Mouse (Mus musculus): ENCODE results near the gene Vrk2. TPM values are rescaled to one million over a fixed set of nuclear protein-coding genes. Genes with fewer than 3 reads are reported as not detected.
A peak's percentile ranks its signal among the peaks of the same experiment; 100 is the strongest.

Vrk2 gene
- 9.0 and 15.0 TPM in 2 replicates for polyA plus RNA-seq (2012; ENCODE audit: insufficient read depth, insufficient read length, missing spikeins)

- H3K27ac ChIP-seq (replicated peaks; ENCODE audit: low read depth, low read length), result peak within 1 kb of the TSS; percentile 46
- peak within 1 kb of the TSS; percentile 79 for H3K4me3 ChIP-seq (ENCODE audit: insufficient read depth, low read depth, low read length)
- no peaks in the 10 kb centered on the region; the same call in 1 of the 2 replicates for H3K4me1 ChIP-seq (ENCODE audit: control insufficient read depth, insufficient read depth, insufficient read length, low read length)
These were observed at the start of gene Vrk2, which contains the start of gene Gm6899 for GRCm38 (mm10) chr11:26593061-26594059. TSS of gene Vrk2 (minus strand) at chr11:26593999. TSS of gene Gm6899 (plus strand) at chr11:26593241.

- Histone ChIP-seq H3K4me1 (ENCODE audit: control insufficient read depth, insufficient read depth, insufficient read length, low read length) (no peaks in the 10 kb centered on the region), H3K4me3 (ENCODE audit: insufficient read depth, low read depth, low read length) (no peak overlapping the region), H3K27ac (replicated peaks; ENCODE audit: low read depth, low read length) (no peak overlapping the region)
These were observed 48.3 kb upstream of the Vrk2 start for GRCm38 (mm10) chr11:26642141-26642540.

- H3K4me3 ChIP-seq (ENCODE audit: insufficient read depth, low read depth, low read length), result no peak overlapping the region
- H3K27ac ChIP-seq (replicated peaks; ENCODE audit: low read depth, low read length), result no peak overlapping the region; the same call in 1 of the 2 replicates
These were observed 46.6 kb upstream of the Vrk2 start for GRCm38 (mm10) chr11:26640314-26640785.

GRCm38 (mm10) chr11:26636239-26636638 is 42.4 kb upstream of the Vrk2 start:
- H3K4me3 ChIP-seq (ENCODE audit: insufficient read depth, low read depth, low read length), result no peak overlapping the region
- no peaks in the 10 kb centered on the region for H3K4me1 ChIP-seq (ENCODE audit: control insufficient read depth, insufficient read depth, insufficient read length, low read length)
- H3K27ac ChIP-seq (replicated peaks; ENCODE audit: low read depth, low read length), result no peak overlapping the region

More at GRCm38 (mm10) chr11:26640314-26640785, 46.6 kb upstream of the Vrk2 start:
- H3K4me1 ChIP-seq (ENCODE audit: control insufficient read depth, insufficient read depth, insufficient read length, low read length), result no peaks in the 10 kb centered on the region

- no peak overlapping the region for H3K4me3 ChIP-seq (ENCODE audit: insufficient read depth, low read depth, low read length)
- no peaks in the 10 kb centered on the region for H3K4me1 ChIP-seq (ENCODE audit: control insufficient read depth, insufficient read depth, insufficient read length, low read length)
These were observed 28.9 kb upstream of the Vrk2 start for GRCm38 (mm10) chr11:26622727-26623126.

GRCm38 (mm10) chr11:26618475-26619223 is 24.9 kb upstream of the Vrk2 start:
- Histone ChIP-seq H3K27ac (replicated peaks; ENCODE audit: low read depth, low read length) (no peak overlapping the region), H3K4me1 (ENCODE audit: control insufficient read depth, insufficient read depth, insufficient read length, low read length) (no peaks in the 10 kb centered on the region), H3K4me3 (ENCODE audit: insufficient read depth, low read depth, low read length) (no peak overlapping the region)

More at GRCm38 (mm10) chr11:26622727-26623126, 28.9 kb upstream of the Vrk2 start:
- H3K27ac ChIP-seq (replicated peaks; ENCODE audit: low read depth, low read length), result no peak overlapping the region

- no peak overlapping the region for H3K27ac ChIP-seq (replicated peaks; ENCODE audit: low read depth, low read length)
- H3K4me3 ChIP-seq (ENCODE audit: insufficient read depth, low read depth, low read length), result no peak overlapping the region
These were observed 15.0 kb upstream of the Vrk2 start for GRCm38 (mm10) chr11:26608795-26609194.

GRCm38 (mm10) chr11:26604061-26604655 is 10.4 kb upstream of the Vrk2 start:
- Histone ChIP-seq H3K4me1 (ENCODE audit: control insufficient read depth, insufficient read depth, insufficient read length, low read length) (no peaks in the 10 kb centered on the region), H3K27ac (replicated peaks; ENCODE audit: low read depth, low read length) (no peak overlapping the region)

More at GRCm38 (mm10) chr11:26608795-26609194, 15.0 kb upstream of the Vrk2 start:
- no peaks in the 10 kb centered on the region for H3K4me1 ChIP-seq (ENCODE audit: control insufficient read depth, insufficient read depth, insufficient read length, low read length)

GRCm38 (mm10) chr11:26601571-26602175 is 7.9 kb upstream of the Vrk2 start:
- Histone ChIP-seq H3K4me3 (ENCODE audit: insufficient read depth, low read depth, low read length) (no peak overlapping the region), H3K4me1 (ENCODE audit: control insufficient read depth, insufficient read depth, insufficient read length, low read length) (no peaks in the 10 kb centered on the region), H3K27ac (replicated peaks; ENCODE audit: low read depth, low read length) (no peak overlapping the region)

More at GRCm38 (mm10) chr11:26604061-26604655, 10.4 kb upstream of the Vrk2 start:
- no peak overlapping the region for H3K4me3 ChIP-seq (ENCODE audit: insufficient read depth, low read depth, low read length)

GRCm38 (mm10) chr11:26600692-26601091 is 6.9 kb upstream of the Vrk2 start:
- no peak overlapping the region for H3K27ac ChIP-seq (replicated peaks; ENCODE audit: low read depth, low read length)
- no peaks in the 10 kb centered on the region for H3K4me1 ChIP-seq (ENCODE audit: control insufficient read depth, insufficient read depth, insufficient read length, low read length)
- H3K4me3 ChIP-seq (ENCODE audit: insufficient read depth, low read depth, low read length), result no peak overlapping the region

- no peaks in the 10 kb centered on the region for H3K4me1 ChIP-seq (ENCODE audit: control insufficient read depth, insufficient read depth, insufficient read length, low read length)
- H3K4me3 ChIP-seq (ENCODE audit: insufficient read depth, low read depth, low read length), result no peak overlapping the region
- no peak overlapping the region for H3K27ac ChIP-seq (replicated peaks; ENCODE audit: low read depth, low read length)
These were observed 5.1 kb upstream of the Vrk2 start for GRCm38 (mm10) chr11:26598876-26599275.

- H3K4me1 ChIP-seq (ENCODE audit: control insufficient read depth, insufficient read depth, insufficient read length, low read length), result no peaks in the 10 kb centered on the region
- H3K27ac ChIP-seq (replicated peaks; ENCODE audit: low read depth, low read length), result no peak overlapping the region
- H3K4me3 ChIP-seq (ENCODE audit: insufficient read depth, low read depth, low read length), result no peak overlapping the region
These were observed 4.0 kb upstream of the Vrk2 start for GRCm38 (mm10) chr11:26597761-26598160.

GRCm38 (mm10) chr11:26597145-26597544 is 3.3 kb upstream of the Vrk2 start:
- Histone ChIP-seq H3K27ac (replicated peaks; ENCODE audit: low read depth, low read length) (no peak overlapping the region), H3K4me1 (ENCODE audit: control insufficient read depth, insufficient read depth, insufficient read length, low read length) (no peaks in the 10 kb centered on the region; the same call in 1 of the 2 replicates), H3K4me3 (ENCODE audit: insufficient read depth, low read depth, low read length) (no peak overlapping the region)

- no peaks in the 10 kb centered on the region; the same call in 1 of the 2 replicates for H3K4me1 ChIP-seq (ENCODE audit: control insufficient read depth, insufficient read depth, insufficient read length, low read length)
- no peak overlapping the region for H3K27ac ChIP-seq (replicated peaks; ENCODE audit: low read depth, low read length)
- H3K4me3 ChIP-seq (ENCODE audit: insufficient read depth, low read depth, low read length), result no peak overlapping the region
These were observed 2.4 kb upstream of the Vrk2 start for GRCm38 (mm10) chr11:26596186-26596585.

All from brown adipose tissue, adult 24 weeks (tissue).